Mouse (Mus musculus) hindbrain, embryonic 14.5 days (tissue): ENCODE measurements around the gene Olfr90. TPM values are rescaled to one million over a fixed set of nuclear protein-coding genes. Genes with fewer than 3 reads are reported as not detected.
A peak's percentile ranks its signal among the peaks of the same experiment; 100 is the strongest.

ENCODE experiments used
- ATAC-seq: fragments of 200-750 bp; cut with Nextera tagmentation; 2 replicates; pipeline ENCODE4 v1.8.0; 2017; ENCODE audit warnings: moderate number of reproducible peaks, mild to moderate bottlenecking, moderate TSS enrichment, moderate library complexity; ENCODE audit not compliant: low FRiP score
- DNase-seq: peaks from one replicate; pipeline ENCODE4 v3.0.0-alpha.2; 2015; ENCODE audit warnings: low spot score
- H3K27ac ChIP-seq: fragments of 300-500 bp; sonication (generic); 2 replicates; pipeline ENCODE4 v1.5.1; 2014; ENCODE audit warnings: mild to moderate bottlenecking, moderate library complexity
- H3K27me3 ChIP-seq: fragments of 300-500 bp; sonication (generic); 2 replicates; pipeline ENCODE4 v1.6.1; 2014; ENCODE audit warnings: mild to moderate bottlenecking, low read length, mixed read lengths; ENCODE audit not compliant: control insufficient read depth, insufficient read depth
- H3K36me3 ChIP-seq: fragments of 300-500 bp; sonication (generic); replicated peaks from 2 replicates; pipeline ENCODE4 v1.6.1; 2014; ENCODE audit not compliant: control insufficient read depth, insufficient read depth
- H3K4me1 ChIP-seq: fragments of 300-500 bp; sonication (generic); replicated peaks from 2 replicates; pipeline ENCODE4 v1.6.1; 2014; ENCODE audit warnings: antibody characterized with exemption, low read length, mixed read lengths; ENCODE audit not compliant: control insufficient read depth, insufficient read depth
- H3K4me2 ChIP-seq: fragments of 300-500 bp; sonication (generic); replicated peaks from 2 replicates; pipeline ENCODE4 v1.6.1; 2014; ENCODE audit warnings: mild to moderate bottlenecking, moderate library complexity
- H3K4me3 ChIP-seq: fragments of 300-500 bp; sonication (generic); replicated peaks from 2 replicates; pipeline ENCODE4 v1.5.1; 2014; ENCODE audit warnings: mild to moderate bottlenecking, low read length
- H3K9ac ChIP-seq: fragments of 300-500 bp; sonication (generic); 2 replicates; pipeline ENCODE4 v1.6.1; 2014
- H3K9me3 ChIP-seq: fragments of 300-500 bp; sonication (generic); 2 replicates; pipeline ENCODE4 v1.6.1; 2016; ENCODE audit warnings: low read length; ENCODE audit not compliant: control insufficient read depth
- WGBS: fragments of 180-500 bp; shearing (Covaris S2); extraction: QIAGEN DNeasy Blood & Tissue Kit; methylation state at CpG from one replicate; pipeline ENCODE4 v1.1.7; 2014; 5-methylcytosine and 5-hydroxymethylcytosine counted together
- polyA plus RNA-seq: library from polyadenylated mRNA; unstranded; fragments of >200 nt; fragmentation: Nextera tagmentation; extraction: Ambion mirVana; gene quantifications from 2 replicates; pipeline ENCODE4 v1.2.1, GENCODE M21; 2014

Gene Olfr90
- polyA plus RNA-seq, 1 experiment from 2014 or later, result not detected

DNA sequence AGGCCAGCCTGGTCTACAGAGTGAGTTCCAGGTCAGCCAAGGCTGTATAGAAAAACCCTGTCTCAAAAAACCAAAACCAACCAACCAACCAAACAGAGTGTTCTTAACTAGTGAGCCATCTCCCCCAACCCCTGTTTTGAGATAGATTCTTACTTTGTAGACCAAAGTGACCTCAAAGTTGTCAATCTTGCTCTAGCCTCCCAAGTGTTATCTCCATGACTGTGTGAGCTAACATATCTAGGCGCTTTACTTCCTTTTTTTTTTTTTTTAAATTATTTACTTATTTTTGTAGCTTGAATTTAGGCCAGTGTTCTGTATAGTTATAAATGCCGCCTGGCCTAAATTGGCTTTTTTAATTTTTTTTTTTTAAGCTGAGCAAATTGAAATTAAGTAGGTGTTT lies 22.3 kb downstream of the Olfr90 start:
- H3K9me3 ChIP-seq, result no peaks in the 10 kb centered on the region
- H3K27ac ChIP-seq, result no peak overlapping the region
- DNase-seq, result no peak
- H3K4me3 ChIP-seq, result no peak overlapping the region
- no peaks in the 10 kb centered on the region for H3K4me1 ChIP-seq
- H3K27me3 ChIP-seq, result no peaks in the 10 kb centered on the region
- no peak overlapping the region for H3K9ac ChIP-seq
- H3K36me3 ChIP-seq, result peaks cover 100% of the 10 kb centered on the region
- no peak for ATAC-seq
- H3K4me2 ChIP-seq, result no peak overlapping the region
- 96% methylated on average over 2 of the region's 2 CpGs for WGBS

- DNase-seq, result no peak
- no peak overlapping the region for H3K9ac ChIP-seq
- no peaks in the 10 kb centered on the region for H3K27me3 ChIP-seq
- ATAC-seq, result no peak
- 73% methylated on average over 11 of the region's 11 CpGs for whole genome bisulfite sequencing
- no peaks in the 10 kb centered on the region for H3K9me3 ChIP-seq
- no peak overlapping the region for H3K4me2 ChIP-seq
- H3K27ac ChIP-seq, result no peak overlapping the region
- peaks cover 100% of the 10 kb centered on the region for H3K36me3 ChIP-seq
- no peaks in the 10 kb centered on the region for H3K4me1 ChIP-seq
- no peak overlapping the region for H3K4me3 ChIP-seq
Observed at GRCm38 (mm10) chr17:37063686-37064495, 24.4 kb downstream of the Olfr90 start.

DNA sequence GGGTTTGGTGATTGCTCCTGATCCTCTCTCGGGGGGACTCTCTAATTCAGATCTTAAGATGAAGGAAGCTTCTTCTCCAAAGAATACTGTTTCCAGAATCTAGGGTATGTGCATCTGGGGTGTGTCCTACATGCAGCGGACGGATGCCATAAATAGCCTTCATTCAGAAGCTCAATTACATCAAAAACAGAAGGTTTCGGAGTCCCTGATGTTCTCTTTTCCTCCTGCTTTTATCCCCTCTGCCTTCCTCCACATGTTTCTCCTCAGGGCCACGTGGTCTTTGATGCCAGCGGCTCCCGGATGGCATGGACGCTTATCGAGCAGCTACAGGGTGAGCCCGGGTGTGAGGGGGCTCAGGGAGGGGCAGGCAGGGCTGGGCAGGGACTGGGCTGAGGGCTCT lies 25.2 kb downstream of the Olfr90 start:
- Histone ChIP-seq H3K4me2 (no peak overlapping the region), H3K27me3 (no peaks in the 10 kb centered on the region), H3K36me3 (peaks cover 100% of the 10 kb centered on the region), H3K9ac (no peak overlapping the region), H3K9me3 (no peaks in the 10 kb centered on the region), H3K4me3 (no peak overlapping the region), H3K4me1 (no peaks in the 10 kb centered on the region), H3K27ac (no peak overlapping the region)
- 72% methylated on average over 10 of the region's 10 CpGs for WGBS
- DNase-seq (no peak), ATAC-seq (no peak)

- 90% methylated on average over 10 of the region's 10 CpGs for WGBS
- Histone ChIP-seq H3K4me2 (no peak overlapping the region), H3K36me3 (peaks cover 99% of the 10 kb centered on the region), H3K27me3 (no peaks in the 10 kb centered on the region), H3K9me3 (no peaks in the 10 kb centered on the region), H3K27ac (no peak overlapping the region), H3K4me1 (no peaks in the 10 kb centered on the region), H3K9ac (no peak overlapping the region), H3K4me3 (no peak overlapping the region)
- DNase-seq, result no peak
- no peak for ATAC-seq
Observed at GRCm38 (mm10) chr17:37062101-37062641, 26.1 kb downstream of the Olfr90 start.

- 66% methylated on average over 3 of the region's 3 CpGs for WGBS
- Histone ChIP-seq H3K4me3 (no peak overlapping the region), H3K4me1 (0 out of 2 replicates have a peak, but pooled peaks cover 4% of the 10 kb centered on the region), H3K9ac (no peak overlapping the region), H3K4me2 (no peak overlapping the region), H3K36me3 (peaks cover 99% of the 10 kb centered on the region), H3K27me3 (no peaks in the 10 kb centered on the region), H3K9me3 (no peaks in the 10 kb centered on the region), H3K27ac (no peak overlapping the region)
- no peak for DNase-seq
- no peak for ATAC-seq
Observed at GRCm38 (mm10) chr17:37061435-37061834, 26.9 kb downstream of the Olfr90 start.

DNA sequence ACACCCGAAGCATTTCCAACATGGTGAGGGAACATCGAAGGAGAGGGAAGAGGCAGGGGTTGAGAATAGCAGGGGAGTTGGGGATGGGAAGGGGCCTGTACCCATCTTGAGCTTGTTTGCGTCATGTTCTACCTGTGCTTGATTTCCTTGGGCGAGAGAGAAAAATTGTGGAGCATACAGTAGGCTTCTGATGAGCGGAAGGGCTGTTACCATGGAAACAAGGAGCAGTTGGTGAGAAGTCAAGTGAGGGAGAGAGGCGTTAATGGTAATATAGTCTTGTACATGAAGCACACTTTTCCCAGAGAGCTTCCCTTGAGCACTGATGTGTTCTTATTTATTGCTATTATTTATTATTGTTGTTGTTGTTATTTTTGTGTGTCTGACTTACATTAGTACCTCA lies 31.3 kb downstream of the Olfr90 start:
- H3K4me1 ChIP-seq, result peaks cover 11% of the 10 kb centered on the region
- no peak for DNase-seq
- ATAC-seq, result no peak
- WGBS, result 66% methylated on average over 6 of the region's 6 CpGs
- no peaks in the 10 kb centered on the region for H3K9me3 ChIP-seq
- no peak overlapping the region for H3K4me3 ChIP-seq
- H3K36me3 ChIP-seq, result peaks cover 88% of the 10 kb centered on the region
- H3K27me3 ChIP-seq, result no peaks in the 10 kb centered on the region
- no peak overlapping the region for H3K4me2 ChIP-seq
- no peak overlapping the region for H3K9ac ChIP-seq
- no peak overlapping the region for H3K27ac ChIP-seq

- no peaks in the 10 kb centered on the region for H3K9me3 ChIP-seq
- ATAC-seq (no peak), DNase-seq (no peak)
- WGBS, result 57% methylated on average over 4 of the region's 4 CpGs
- peak overlapping the region; percentile 89 for H3K4me2 ChIP-seq
- H3K4me3 ChIP-seq, result peak overlapping the region; percentile 96
- H3K36me3 ChIP-seq, result peaks cover 37% of the 10 kb centered on the region
- no peaks in the 10 kb centered on the region for H3K27me3 ChIP-seq
- peaks cover 49% of the 10 kb centered on the region for H3K4me1 ChIP-seq
- H3K9ac ChIP-seq, result peak overlapping the region; percentile 87
- no peak overlapping the region for H3K27ac ChIP-seq
Observed at GRCm38 (mm10) chr17:37051745-37052144, 36.6 kb downstream of the Olfr90 start.

DNA sequence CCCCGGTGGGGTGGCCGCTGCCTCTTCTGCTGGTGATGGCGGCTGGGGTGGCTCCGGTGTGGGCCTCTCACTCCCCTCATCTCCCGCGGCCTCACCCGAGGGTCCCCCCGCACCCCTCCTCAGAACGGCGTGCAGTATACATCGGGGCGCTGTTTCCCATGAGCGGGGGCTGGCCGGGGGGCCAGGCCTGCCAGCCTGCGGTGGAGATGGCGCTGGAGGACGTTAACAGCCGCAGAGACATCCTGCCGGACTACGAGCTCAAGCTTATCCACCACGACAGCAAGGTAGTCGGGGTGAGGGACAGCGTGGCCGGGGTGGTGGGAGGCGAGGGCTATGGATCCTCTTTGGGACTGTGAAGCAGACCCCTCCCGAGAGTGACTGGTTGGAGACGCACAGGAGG lies 37.4 kb downstream of the Olfr90 start:
- no peaks in the 10 kb centered on the region for H3K9me3 ChIP-seq
- peak overlapping the region; percentile 85 for H3K27ac ChIP-seq
- ATAC-seq (peak; percentile 9), DNase-seq (no peak)
- peak overlapping the region; percentile 96 for H3K4me3 ChIP-seq
- peak overlapping the region; percentile 89 for H3K4me2 ChIP-seq
- H3K4me1 ChIP-seq, result peaks cover 48% of the 10 kb centered on the region
- under 1% methylated on average over 27 of the region's 27 CpGs for WGBS
- H3K27me3 ChIP-seq, result no peaks in the 10 kb centered on the region
- H3K9ac ChIP-seq, result peak overlapping the region; percentile 87
- peaks cover 28% of the 10 kb centered on the region for H3K36me3 ChIP-seq

DNA sequence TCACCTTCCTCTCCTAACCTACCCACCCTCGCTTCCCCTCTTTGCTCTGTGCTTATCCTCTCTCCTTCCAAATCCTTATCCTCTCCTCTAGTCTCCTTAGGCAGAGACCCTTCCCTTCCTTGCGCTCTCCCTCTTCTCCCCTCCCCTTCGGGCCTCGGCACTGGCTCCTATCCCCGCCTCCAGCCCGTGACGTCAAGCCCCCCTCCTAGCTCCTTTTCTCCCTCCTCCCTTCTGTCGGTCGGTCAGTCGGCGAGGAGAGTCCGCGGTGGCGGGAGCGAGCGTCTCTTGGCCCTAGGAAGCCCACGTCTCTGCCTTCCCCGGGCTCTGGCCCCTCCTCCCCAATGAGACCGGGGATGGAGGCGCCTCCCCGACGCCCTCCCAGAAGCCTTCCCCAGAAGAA lies 37.9 kb downstream of the Olfr90 start:
- peak; percentile 67 for ATAC-seq
- Histone ChIP-seq H3K27ac (peak overlapping the region; percentile 85), H3K4me2 (peak overlapping the region; percentile 89), H3K4me1 (peaks cover 48% of the 10 kb centered on the region), H3K36me3 (peaks cover 24% of the 10 kb centered on the region), H3K4me3 (peak overlapping the region; percentile 96), H3K9ac (peak overlapping the region; percentile 87), H3K9me3 (no peaks in the 10 kb centered on the region), H3K27me3 (no peaks in the 10 kb centered on the region)
- 0% methylated on average over 22 of the region's 22 CpGs for WGBS
- peak; percentile 89 for DNase-seq
